Mouse (Mus musculus): ENCODE results near the gene Col17a1. TPM values are rescaled to one million over a fixed set of nuclear protein-coding genes. Genes with fewer than 3 reads are reported as not detected.

The Col17a1 gene
- polyA plus RNA-seq, 1 experiment from 2014 or later, result 2.2 TPM

GRCm38 (mm10) chr19:47713457-47713856 lies 21.6 kb upstream of the Col17a1 start:
- Histone ChIP-seq H3K9ac (ENCODE audit: low read length) (no peak overlapping the region), H3K9me3 (ENCODE audit: control insufficient read depth, low read length) (peaks cover 3% of the 10 kb centered on the region; the same call in 1 of the 2 replicates), H3K27me3 (ENCODE audit: control insufficient read depth, insufficient read depth, low read depth, low read length) (no peaks in the 10 kb centered on the region), H3K4me2 (ENCODE audit: low read depth, low read length) (no peak overlapping the region), H3K4me1 (replicated peaks; ENCODE audit: control insufficient read depth, insufficient read depth, low read length) (no peaks in the 10 kb centered on the region), H3K4me3 (ENCODE audit: low read length) (no peak overlapping the region), H3K27ac (ENCODE audit: low read length) (no peak overlapping the region), H3K36me3 (ENCODE audit: control insufficient read depth, insufficient read depth, low read length) (no peaks in the 10 kb centered on the region)
- ATAC-seq (ENCODE audit: low read depth), result no peak
- WGBS, result 55% methylated on average over 9 of the region's 9 CpGs

GRCm38 (mm10) chr19:47710376-47710775 lies 18.5 kb upstream of the Col17a1 start:
- no peaks in the 10 kb centered on the region for H3K27me3 ChIP-seq (ENCODE audit: control insufficient read depth, insufficient read depth, low read depth, low read length)
- no peak overlapping the region for H3K4me2 ChIP-seq (ENCODE audit: low read depth, low read length)
- 77% methylated on average over 4 of the region's 4 CpGs for WGBS
- H3K36me3 ChIP-seq (ENCODE audit: control insufficient read depth, insufficient read depth, low read length), result no peaks in the 10 kb centered on the region
- H3K4me3 ChIP-seq (ENCODE audit: low read length), result no peak overlapping the region
- H3K27ac ChIP-seq (ENCODE audit: low read length), result no peak overlapping the region
- no peaks in the 10 kb centered on the region for H3K9me3 ChIP-seq (ENCODE audit: control insufficient read depth, low read length)
- ATAC-seq (ENCODE audit: low read depth), result no peak
- no peaks in the 10 kb centered on the region for H3K4me1 ChIP-seq (replicated peaks; ENCODE audit: control insufficient read depth, insufficient read depth, low read length)
- H3K9ac ChIP-seq (ENCODE audit: low read length), result no peak overlapping the region

GRCm38 (mm10) chr19:47705772-47706309 lies 13.9 kb upstream of the Col17a1 start:
- 91% methylated on average over 8 of the region's 8 CpGs for WGBS

DNA sequence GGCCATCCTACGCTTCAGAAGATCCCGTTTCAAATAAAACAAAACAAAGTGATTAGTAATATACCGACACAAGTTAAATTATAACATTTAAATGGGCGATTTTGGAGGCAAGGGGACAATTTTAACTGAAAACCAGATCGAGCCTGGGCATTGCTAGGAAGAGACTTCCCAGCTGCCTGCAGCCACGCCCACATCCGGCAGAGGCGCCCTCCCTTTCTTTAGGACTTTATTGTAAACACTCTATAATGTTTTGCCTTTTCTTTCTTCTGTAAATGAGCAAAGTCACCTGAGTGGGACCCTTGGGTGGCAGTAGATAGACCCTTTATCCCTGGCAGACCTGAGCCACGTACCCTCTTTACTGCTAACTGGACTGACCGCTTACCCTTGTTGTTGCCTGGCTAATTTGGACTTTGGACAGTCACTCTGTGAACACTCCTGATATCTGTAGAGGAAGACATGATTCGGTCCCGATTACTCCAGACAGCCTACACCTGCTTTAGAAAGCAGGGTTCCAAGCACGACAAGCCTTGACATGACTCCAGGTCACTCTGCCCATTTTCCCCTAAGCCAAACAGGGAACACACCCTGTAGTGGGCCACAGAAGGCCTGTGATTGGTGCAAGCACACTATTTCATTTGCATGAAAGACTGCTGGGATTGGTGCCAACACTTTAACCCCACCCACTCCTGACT lies 13.3 kb upstream of the Col17a1 start:
- ATAC-seq (ENCODE audit: low read depth), result no peak
- H3K4me2 ChIP-seq (ENCODE audit: low read depth, low read length), result no peak overlapping the region
- H3K9me3 ChIP-seq (ENCODE audit: control insufficient read depth, low read length), result no peaks in the 10 kb centered on the region
- H3K4me1 ChIP-seq (replicated peaks; ENCODE audit: control insufficient read depth, insufficient read depth, low read length), result no peaks in the 10 kb centered on the region
- WGBS, result 64% methylated on average over 13 of the region's 13 CpGs
- no peak overlapping the region for H3K4me3 ChIP-seq (ENCODE audit: low read length)
- no peaks in the 10 kb centered on the region for H3K27me3 ChIP-seq (ENCODE audit: control insufficient read depth, insufficient read depth, low read depth, low read length)
- no peaks in the 10 kb centered on the region for H3K36me3 ChIP-seq (ENCODE audit: control insufficient read depth, insufficient read depth, low read length)
- no peak overlapping the region for H3K9ac ChIP-seq (ENCODE audit: low read length)
- H3K27ac ChIP-seq (ENCODE audit: low read length), result no peak overlapping the region

More at GRCm38 (mm10) chr19:47705772-47706309, 13.9 kb upstream of the Col17a1 start:
- ATAC-seq (ENCODE audit: low read depth), result no peak
- H3K4me1 ChIP-seq (replicated peaks; ENCODE audit: control insufficient read depth, insufficient read depth, low read length), result no peaks in the 10 kb centered on the region
- no peaks in the 10 kb centered on the region for H3K27me3 ChIP-seq (ENCODE audit: control insufficient read depth, insufficient read depth, low read depth, low read length)
- no peaks in the 10 kb centered on the region for H3K9me3 ChIP-seq (ENCODE audit: control insufficient read depth, low read length)
- no peak overlapping the region for H3K27ac ChIP-seq (ENCODE audit: low read length)
- H3K9ac ChIP-seq (ENCODE audit: low read length), result no peak overlapping the region
- no peaks in the 10 kb centered on the region for H3K36me3 ChIP-seq (ENCODE audit: control insufficient read depth, insufficient read depth, low read length)
- H3K4me3 ChIP-seq (ENCODE audit: low read length), result no peak overlapping the region
- no peak overlapping the region for H3K4me2 ChIP-seq (ENCODE audit: low read depth, low read length)

DNA sequence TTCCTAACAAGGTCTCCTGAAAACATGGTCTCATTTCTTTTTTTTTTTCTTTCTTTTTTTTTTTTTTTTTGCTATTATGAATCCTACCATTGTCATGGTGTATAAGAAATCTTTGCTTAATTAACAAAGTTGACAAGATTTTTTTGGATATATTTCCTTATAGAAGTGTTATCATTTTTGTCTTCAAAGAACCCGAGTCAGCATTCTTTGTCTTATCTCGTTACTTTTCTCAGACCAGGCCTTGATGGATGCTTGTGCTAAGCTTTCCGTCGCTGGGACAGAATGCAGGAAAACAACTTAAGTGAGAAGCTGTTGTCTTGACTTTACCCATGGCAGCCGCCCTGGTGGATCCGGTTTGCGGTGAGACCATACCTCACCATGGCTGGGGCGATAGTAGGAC lies 8.6 kb upstream of the Col17a1 start:
- 74% methylated on average over 8 of the region's 8 CpGs for WGBS
- Histone ChIP-seq H3K36me3 (ENCODE audit: control insufficient read depth, insufficient read depth, low read length) (no peaks in the 10 kb centered on the region), H3K4me1 (replicated peaks; ENCODE audit: control insufficient read depth, insufficient read depth, low read length) (no peaks in the 10 kb centered on the region), H3K27me3 (ENCODE audit: control insufficient read depth, insufficient read depth, low read depth, low read length) (no peaks in the 10 kb centered on the region), H3K4me3 (ENCODE audit: low read length) (no peak overlapping the region), H3K27ac (ENCODE audit: low read length) (no peak overlapping the region), H3K9me3 (ENCODE audit: control insufficient read depth, low read length) (no peaks in the 10 kb centered on the region), H3K9ac (ENCODE audit: low read length) (no peak overlapping the region), H3K4me2 (ENCODE audit: low read depth, low read length) (no peak overlapping the region)
- ATAC-seq (ENCODE audit: low read depth), result no peak

DNA sequence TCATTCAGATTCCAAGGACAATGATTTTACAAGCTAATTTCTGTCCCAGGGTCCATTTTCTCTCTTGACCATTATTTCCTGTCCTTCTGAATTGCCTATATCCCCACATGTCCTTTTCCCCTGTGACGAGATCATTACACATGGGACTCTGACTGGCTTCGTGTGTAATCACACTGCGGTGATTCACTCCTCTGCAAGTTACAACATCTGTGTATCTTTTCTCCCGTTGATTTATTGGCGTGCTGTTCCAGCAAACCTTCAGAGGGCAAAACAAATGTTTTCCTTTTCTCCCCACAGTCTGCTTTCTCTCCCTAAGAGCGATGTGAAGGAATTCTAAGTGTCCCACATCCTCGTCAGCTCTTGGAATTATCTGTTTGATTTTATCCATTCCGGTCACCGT lies 7.8 kb upstream of the Col17a1 start:
- Histone ChIP-seq H3K4me2 (ENCODE audit: low read depth, low read length) (no peak overlapping the region), H3K4me3 (ENCODE audit: low read length) (no peak overlapping the region), H3K36me3 (ENCODE audit: control insufficient read depth, insufficient read depth, low read length) (no peaks in the 10 kb centered on the region), H3K27me3 (ENCODE audit: control insufficient read depth, insufficient read depth, low read depth, low read length) (no peaks in the 10 kb centered on the region), H3K27ac (ENCODE audit: low read length) (no peak overlapping the region), H3K4me1 (replicated peaks; ENCODE audit: control insufficient read depth, insufficient read depth, low read length) (no peaks in the 10 kb centered on the region), H3K9ac (ENCODE audit: low read length) (no peak overlapping the region), H3K9me3 (ENCODE audit: control insufficient read depth, low read length) (no peaks in the 10 kb centered on the region)
- WGBS, result 30% methylated on average over 9 of the region's 9 CpGs
- no peak for ATAC-seq (ENCODE audit: low read depth)

- Histone ChIP-seq H3K4me2 (ENCODE audit: low read depth, low read length) (no peak overlapping the region), H3K27ac (ENCODE audit: low read length) (no peak overlapping the region), H3K9me3 (ENCODE audit: control insufficient read depth, low read length) (no peaks in the 10 kb centered on the region), H3K4me3 (ENCODE audit: low read length) (no peak overlapping the region), H3K27me3 (ENCODE audit: control insufficient read depth, insufficient read depth, low read depth, low read length) (no peaks in the 10 kb centered on the region), H3K36me3 (ENCODE audit: control insufficient read depth, insufficient read depth, low read length) (no peaks in the 10 kb centered on the region), H3K9ac (ENCODE audit: low read length) (no peak overlapping the region), H3K4me1 (replicated peaks; ENCODE audit: control insufficient read depth, insufficient read depth, low read length) (no peaks in the 10 kb centered on the region)
- ATAC-seq (ENCODE audit: low read depth), result no peak
- WGBS, result 77% methylated on average over 9 of the region's 9 CpGs
Observed at GRCm38 (mm10) chr19:47698266-47698665, 6.4 kb upstream of the Col17a1 start.

GRCm38 (mm10) chr19:47697067-47697466 lies 5.2 kb upstream of the Col17a1 start:
- no peaks in the 10 kb centered on the region for H3K27me3 ChIP-seq (ENCODE audit: control insufficient read depth, insufficient read depth, low read depth, low read length)
- 91% methylated on average over 11 of the region's 11 CpGs for WGBS
- H3K4me3 ChIP-seq (ENCODE audit: low read length), result no peak overlapping the region
- no peaks in the 10 kb centered on the region for H3K9me3 ChIP-seq (ENCODE audit: control insufficient read depth, low read length)
- ATAC-seq (ENCODE audit: low read depth), result no peak
- H3K4me2 ChIP-seq (ENCODE audit: low read depth, low read length), result no peak overlapping the region
- H3K9ac ChIP-seq (ENCODE audit: low read length), result no peak overlapping the region
- H3K4me1 ChIP-seq (replicated peaks; ENCODE audit: control insufficient read depth, insufficient read depth, low read length), result no peaks in the 10 kb centered on the region
- H3K27ac ChIP-seq (ENCODE audit: low read length), result no peak overlapping the region
- no peaks in the 10 kb centered on the region for H3K36me3 ChIP-seq (ENCODE audit: control insufficient read depth, insufficient read depth, low read length)

- no peak overlapping the region for H3K27ac ChIP-seq (ENCODE audit: low read length)
Observed at GRCm38 (mm10) chr19:47696411-47696810, 4.5 kb upstream of the Col17a1 start.

More at GRCm38 (mm10) chr19:47696411-47696810, 4.5 kb upstream of the Col17a1 start:
- 90% methylated on average over 8 of the region's 8 CpGs for WGBS
- Histone ChIP-seq H3K36me3 (ENCODE audit: control insufficient read depth, insufficient read depth, low read length) (no peaks in the 10 kb centered on the region), H3K27me3 (ENCODE audit: control insufficient read depth, insufficient read depth, low read depth, low read length) (no peaks in the 10 kb centered on the region), H3K4me3 (ENCODE audit: low read length) (no peak overlapping the region), H3K4me2 (ENCODE audit: low read depth, low read length) (no peak overlapping the region), H3K9me3 (ENCODE audit: control insufficient read depth, low read length) (no peaks in the 10 kb centered on the region), H3K9ac (ENCODE audit: low read length) (no peak overlapping the region), H3K4me1 (replicated peaks; ENCODE audit: control insufficient read depth, insufficient read depth, low read length) (no peaks in the 10 kb centered on the region)
- no peak for ATAC-seq (ENCODE audit: low read depth)
